Mouse (Mus musculus) layer of hippocampus, postnatal 14 days (tissue): ENCODE data around the gene Magi2. TPM values are rescaled to one million over a fixed set of nuclear protein-coding genes. Genes with fewer than 3 reads are reported as not detected.

Source experiments
- DNase-seq, 2 experiments: peaks; one replicate each; pipeline ENCODE4 v3.0.0; 2021 to 2022; ENCODE audit warnings: low spot score in 2 of 2, mixed read lengths in 1 of 2
- total RNA-seq, 2 experiments: library from RNA; stranded (reverse); gene quantifications; 2 replicates each; pipeline ENCODE4 v1.2.3; 2021

Gene Magi2
- total RNA-seq, 2 experiments from 2014 or later: 108 to 117 TPM

DNA sequence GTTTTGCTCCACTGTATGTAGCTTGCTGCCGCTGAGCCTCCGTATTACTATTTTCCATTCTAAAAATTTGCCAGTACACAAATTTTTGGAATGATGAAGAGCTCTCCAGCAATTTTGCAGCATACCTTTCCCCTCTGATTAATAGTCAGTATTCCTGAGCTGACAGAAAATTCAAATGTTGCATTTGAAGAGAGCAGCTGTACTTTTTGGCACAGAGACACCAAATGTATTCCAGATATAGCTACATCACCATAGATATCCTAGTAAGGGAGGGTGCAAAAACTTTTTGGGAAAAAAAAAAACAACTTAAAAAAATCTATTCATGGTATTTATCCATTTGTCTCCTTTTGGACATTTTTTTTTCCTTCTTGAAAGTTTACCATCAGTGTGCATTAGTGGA is 518.5 kb downstream of the Magi2 start:
- DNase-seq: peak in 1 of 2 experiments; percentile 50

DNA sequence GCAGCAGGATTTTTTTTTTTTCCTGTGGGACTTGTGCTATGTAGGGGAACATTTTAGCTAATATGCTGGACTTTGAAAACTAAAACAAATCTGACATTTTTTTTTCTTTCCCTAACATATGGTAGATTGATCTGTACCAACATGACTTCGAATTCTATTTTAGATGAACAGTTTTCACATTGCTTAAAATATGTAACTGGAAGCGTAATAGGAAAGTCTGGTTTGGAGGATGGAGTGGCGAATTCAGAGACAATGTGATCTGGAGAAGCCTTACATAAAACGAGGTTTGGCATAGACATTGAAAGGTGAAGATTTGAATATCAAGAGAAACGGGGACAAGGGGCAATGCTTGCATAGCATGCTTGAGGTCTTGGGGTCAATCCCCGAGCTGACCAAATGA is 519.1 kb downstream of the Magi2 start:
- peak; percentile 11 to 40 for DNase-seq

DNA sequence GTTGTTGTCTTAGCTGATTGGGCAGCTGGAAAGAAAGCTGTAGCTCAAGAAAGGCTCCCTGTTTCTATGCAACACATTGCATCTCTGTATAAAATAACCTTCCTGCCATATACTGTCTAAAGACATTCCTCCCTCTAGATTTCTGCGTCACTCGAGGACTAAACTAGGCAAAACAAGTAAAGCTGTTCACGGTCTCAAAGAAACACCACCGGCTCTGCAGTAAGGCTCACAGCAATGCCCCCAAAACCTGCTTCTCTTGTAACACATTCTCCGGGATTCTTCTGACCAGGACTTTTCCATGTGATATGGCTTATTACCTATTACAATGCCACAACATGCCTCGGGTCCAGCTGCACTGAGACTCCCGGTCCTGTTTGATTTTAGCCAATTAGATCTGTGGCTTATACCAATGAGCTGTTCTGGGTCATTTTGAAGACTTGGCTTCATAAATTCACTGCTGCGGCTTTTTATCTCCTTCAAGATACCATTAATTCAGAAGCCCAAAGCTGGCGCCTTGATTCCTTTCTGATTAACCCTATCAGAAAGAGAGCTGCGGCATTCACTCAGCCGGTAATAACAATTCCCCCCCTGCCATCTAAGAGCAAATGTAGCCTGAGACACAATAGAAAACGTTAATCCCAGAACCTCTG is 520.2 kb downstream of the Magi2 start:
- DNase-seq: peak; percentile 6 to 28

DNA sequence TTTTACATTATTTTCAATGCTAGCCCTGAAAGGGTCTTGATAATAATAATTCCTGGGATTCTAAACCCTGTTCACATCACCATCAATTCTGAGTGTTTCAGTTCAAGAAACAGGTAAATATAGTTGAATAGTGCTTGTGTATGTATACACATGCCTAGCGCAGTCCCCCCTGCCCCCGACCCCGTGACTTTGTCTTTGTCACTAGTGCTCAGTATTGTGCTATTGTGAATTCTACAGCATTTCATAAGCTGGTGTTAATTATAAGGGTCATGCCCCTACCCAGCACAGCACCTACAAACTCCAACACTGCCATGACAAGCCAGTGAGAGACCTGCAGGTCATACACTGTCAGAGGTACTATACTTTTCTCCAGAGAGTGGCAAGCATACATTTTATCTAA is 520.8 kb downstream of the Magi2 start:
- DNase-seq: no peak

DNA sequence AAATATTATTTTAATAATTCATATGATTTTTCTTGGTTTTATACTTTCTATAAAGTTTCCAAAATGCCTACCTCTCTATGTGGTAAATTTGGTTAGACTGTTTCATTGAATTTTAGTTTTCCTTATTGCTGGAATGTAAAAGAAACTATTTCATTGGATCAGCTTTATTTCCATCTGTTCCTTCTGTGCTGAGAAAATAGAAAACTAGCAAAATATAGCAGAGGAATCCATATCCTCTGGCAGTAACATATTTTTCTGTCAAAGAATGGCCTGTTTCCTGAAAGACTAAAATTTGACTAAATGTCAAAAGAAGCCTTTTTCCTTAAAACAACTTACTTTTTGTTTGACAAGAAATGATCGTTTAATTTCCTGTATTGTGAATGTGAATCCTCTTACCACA is 552.4 kb downstream of the Magi2 start:
- peak in 1 of 2 experiments; percentile 8 for DNase-seq

DNA sequence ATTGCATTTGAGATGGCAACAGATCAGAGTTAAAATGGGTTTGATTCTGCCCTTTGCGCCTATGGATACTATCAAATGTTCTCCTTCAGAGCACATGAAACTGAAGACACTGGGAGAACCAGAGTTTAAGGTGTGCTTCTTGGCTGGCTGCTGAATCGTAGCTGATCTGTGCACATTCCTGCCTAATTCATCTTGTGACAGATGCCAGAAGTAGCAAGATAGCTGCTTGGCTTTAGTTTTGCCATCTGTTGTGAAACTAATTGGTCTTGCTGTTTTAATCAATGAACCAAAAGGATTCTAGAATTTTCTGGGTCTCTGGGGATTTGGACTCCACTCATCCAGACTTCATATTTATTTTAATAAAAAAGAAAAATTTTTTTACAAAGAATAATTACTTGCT is 553.2 kb downstream of the Magi2 start:
- peak in 1 of 2 experiments; percentile 2 for DNase-seq

DNA sequence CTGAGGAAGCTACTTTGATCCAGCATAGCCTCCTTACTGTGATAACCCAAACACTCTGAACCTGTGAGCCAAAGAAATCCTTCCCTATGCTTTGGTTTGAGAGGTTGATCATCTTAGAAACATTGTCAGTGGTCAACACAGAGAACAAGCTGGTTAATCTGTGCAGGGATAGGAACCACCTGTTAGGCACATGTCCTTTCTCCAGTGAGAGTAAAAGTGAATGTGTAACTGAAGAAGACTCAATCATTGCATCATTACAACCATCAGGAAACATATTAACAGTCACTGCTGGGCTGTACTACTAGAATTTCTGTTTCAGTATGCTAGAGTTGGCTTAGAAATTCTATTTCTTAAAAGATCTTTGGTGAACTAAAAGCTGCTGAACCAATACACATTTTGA is 558.5 kb downstream of the Magi2 start:
- no peak for DNase-seq

DNA sequence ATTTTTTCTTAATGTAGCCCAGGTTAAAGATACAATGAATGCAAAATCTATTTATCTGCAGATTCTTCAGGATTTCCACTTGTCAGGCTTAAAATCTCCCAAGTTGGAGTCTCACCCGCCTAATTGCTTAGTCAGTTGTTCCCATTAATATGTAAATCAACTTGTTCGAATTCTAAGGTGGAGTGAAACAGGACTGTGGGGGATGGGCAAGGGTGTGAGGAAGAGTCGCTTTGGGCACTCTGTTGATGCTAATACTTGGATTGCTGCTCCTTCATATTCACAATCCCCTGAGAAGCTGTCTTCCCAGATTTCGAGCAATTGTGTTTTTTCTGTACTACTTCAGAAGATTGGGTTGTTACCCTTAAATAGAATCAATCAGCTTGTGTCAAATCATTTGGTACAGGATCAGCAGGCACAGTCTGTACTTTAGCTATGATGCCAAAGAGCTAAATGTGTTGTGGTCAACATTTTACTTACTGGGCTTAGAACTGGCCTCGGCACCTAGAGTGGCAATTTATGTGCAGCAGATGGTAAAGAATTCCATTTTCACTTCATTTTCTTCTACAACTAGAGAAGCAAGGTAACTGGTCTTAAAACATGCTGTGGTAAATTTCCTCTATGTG is 560.8 kb downstream of the Magi2 start:
- DNase-seq: peak in 1 of 2 experiments; percentile 12

DNA sequence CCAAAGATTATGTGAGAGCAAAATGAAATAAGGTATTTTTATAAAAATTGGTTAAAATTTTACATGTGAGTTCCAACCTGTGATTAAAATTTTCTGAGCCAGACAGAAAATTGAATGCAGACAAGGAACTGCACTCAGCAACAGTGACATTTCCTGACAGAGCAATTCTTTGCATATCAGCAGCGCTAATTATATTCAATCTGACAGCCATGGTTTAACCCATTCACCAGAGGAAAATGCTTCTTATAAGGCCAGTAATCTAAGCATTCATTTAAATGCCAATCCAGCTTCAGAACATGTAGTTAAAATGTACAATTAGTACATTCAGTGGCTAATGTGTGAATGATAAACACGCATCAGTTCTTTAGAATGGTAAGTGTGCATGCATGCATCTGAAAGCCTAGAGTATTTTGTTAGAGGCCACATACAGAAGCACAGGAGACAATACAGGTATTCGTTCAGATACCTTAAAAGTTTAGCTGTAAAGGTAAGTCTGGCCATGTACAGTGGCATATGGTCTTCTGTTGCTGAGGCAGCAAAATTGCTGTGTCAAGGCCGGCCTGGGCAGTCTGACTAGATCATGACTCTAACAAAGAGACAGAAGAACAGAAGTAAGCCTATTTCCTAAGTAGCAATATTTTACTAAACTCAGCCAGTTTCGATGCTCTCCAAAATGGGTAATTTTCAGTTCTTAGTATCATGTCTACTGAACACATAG is 576.4 kb downstream of the Magi2 start:
- DNase-seq: no peak

DNA sequence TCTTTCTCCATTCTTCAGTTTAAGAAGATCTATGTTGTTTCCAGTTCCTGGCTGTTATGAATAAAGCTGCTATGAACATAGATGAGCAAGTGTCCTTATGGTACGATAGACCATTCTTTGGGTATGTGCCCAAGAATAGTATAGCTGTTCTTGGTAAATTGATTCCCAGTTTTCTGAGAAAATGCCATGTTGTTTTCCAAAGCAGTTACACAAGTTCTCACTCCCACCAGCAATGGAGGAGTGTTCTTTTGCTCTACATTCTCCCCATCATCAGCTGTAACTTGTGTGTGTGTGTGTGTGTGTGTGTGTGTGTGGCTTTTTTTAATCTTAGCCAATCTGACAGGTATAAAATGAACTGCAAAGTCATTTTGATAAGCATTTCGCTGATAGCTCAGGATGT is 595.7 kb downstream of the Magi2 start:
- DNase-seq: no peak

DNA sequence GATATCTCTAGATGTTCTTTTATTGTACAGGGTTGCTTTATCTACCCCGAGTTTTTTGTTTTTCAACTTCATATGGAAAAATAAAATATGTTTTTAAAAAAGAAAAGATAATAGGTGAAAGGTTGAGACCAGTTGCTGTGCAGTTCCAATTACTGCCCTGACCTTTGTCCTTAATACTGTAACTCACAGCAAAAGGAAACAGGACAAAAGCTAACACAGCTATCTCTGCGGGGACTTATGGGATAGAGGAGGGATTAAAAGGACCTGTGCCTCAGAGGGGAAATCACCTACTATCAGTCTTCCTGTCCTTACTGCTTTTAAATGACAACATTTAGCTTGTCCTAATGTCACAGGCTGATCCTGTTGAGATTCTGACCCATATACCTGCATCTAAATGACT is 599.1 kb downstream of the Magi2 start:
- no peak for DNase-seq

DNA sequence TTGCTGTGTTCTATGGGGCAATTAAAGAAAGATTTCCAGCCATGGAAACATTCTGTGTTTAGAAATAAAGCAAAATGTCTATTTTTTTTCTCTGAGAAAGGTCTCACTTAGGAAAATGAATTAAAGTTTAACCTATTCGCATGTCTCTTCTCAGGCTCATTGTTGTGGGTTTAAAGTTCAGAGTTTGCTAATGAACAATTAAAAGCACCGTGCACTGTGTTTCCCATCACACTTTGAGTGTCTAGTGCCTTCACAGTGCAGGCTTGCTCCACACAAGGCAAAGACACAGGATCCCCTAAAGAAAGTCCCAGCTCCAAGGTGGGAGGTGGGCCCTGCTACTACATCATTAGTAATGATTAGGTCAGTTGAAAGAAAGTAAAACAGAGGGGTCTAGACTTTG is 602.5 kb downstream of the Magi2 start:
- no peak for DNase-seq

DNA sequence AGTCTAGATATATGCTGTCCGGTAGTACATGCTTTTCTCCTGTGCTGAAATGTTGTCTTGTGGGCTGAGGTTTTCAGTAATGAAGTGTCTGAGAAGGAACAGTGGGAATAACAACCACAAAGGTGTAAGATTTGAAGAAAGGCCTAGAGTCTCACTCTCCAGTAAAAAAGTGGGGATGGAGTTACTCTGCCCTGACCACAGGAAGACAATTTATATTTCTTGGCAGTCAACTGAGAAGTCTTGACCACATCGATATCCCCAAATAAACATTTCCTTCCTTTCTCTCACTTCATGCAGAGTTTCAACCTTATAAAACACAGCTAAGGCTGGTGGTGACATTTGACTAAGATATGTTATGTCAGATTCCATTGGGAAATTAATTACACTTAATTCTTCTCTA is 636.0 kb downstream of the Magi2 start:
- no peak for DNase-seq

DNA sequence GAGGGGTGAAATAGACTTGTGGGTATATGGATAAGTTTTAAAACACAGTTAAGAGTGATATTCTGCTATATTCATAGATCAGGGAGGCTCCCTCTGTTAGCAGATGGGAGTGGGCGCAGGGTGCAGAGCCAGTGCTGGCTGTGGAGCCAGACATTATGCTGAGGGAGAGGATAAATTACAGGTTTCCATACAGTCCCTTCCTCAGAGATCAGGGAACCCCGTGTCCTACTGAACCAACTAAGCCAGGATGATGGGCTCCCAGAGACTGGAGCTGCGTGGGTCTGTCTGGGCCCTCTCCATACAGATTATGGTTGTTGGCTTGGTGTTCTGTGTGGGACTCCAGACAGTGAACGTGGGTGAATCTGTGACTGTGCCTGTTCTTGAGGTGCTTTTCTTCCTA is 643.6 kb downstream of the Magi2 start:
- peak; percentile 18 to 59 for DNase-seq

DNA sequence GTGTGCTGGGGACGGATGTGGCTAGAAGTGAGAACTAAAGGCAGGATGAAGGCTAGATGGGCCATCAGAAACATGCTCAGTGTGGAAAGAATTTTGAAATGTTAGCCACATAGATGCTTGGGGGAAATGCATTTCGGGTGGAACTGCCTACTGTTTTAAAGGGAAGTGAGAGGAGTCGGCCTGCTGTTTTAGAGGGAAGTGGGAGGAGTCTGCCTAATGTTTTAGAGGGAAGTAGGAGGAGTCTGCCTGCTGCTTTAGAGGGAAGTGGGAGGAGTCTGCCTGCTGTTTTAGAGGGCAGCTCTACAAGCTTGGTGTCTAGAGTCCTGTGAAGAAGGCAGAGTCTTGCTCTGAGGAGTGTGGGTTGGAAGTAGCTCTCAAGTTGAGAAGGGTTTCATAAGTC is 664.9 kb downstream of the Magi2 start:
- DNase-seq: no peak

DNA sequence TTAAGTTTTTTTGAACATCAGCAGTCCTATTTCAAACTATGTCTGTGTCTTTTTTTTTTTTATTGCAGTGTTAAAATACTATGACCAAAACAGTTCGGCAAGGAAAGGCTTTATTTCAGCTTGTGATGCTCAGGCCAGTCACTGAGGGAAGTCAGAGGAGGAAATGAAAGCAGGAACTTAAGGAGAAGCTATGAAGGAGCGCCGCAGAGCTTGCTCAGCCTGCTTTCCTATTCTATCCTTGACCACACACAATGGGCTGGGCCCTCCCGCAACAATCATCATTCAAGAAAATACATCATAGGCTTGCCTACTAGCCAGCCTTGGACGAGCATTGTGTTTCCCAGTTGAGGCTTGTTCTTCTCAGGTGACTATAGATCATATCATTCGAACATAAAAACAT is 669.1 kb downstream of the Magi2 start:
- no peak for DNase-seq

DNA sequence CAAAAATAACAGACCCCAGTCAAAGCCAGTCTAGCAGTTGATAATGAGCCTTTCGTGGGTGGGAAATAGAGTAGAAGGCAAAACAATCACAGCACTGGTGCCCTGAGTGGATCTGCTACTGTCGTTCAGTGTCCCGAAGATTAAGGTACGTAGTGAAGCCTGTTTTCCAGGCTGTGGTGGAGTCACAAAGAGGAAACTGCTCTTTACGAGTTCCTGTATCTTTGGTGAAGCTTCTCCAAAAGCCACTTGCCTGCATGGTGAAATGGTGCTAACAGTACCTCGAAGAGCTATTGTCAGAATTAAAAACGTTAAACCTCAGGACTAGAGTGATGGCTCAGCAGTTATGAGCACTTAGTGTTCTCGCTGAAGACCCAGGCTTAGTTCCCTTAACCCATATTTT is 674.8 kb downstream of the Magi2 start:
- no peak for DNase-seq

DNA sequence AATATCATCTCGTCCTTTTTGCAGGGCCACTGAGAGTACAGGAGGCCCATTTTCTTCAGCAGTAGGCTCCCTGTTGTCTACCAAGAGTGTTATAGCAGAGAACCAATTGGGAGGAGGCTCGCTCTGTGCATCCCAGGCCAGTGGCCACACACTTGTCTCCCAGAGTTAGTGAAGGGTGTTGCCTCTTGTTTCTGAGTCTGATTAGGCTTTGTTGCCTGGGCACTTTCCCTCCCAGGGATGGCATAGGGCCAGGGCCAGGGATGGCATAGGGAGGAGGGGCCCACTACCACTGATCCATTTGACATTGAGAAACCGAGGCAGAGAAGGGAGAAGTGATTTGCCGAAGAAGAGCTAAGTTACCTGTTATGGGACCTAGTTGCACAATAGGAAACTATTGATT is 679.8 kb downstream of the Magi2 start:
- DNase-seq: no peak

DNA sequence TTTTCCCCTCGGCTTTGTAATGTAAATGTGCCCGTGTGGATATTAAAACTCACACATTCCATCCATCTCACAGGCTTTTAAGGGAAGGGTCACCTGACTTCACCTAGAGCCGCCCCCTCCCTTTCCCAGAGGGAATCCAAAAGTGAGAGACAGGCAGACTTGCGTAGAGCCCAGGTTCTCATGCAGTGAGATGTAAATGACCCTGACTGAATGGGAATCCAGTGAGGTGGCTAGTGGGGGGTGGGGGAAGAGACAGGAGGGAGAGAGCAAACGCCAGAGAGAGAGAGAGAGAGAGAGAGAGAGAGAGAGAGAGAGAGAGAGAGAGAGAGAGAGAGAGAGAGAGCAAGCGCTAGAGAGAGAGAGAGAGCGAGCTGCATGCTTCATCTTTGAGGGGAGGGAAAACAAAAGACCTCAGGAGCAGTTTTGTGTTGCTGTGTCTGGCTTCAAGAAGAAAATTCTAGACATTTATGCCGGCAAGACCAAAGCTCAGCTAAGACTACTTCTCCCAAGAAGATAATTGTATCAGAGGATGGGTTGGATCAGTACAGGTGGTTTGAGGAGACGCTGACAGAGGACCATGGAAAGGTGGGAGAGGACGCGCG is 680.6 kb downstream of the Magi2 start:
- DNase-seq: peak in 1 of 2 experiments; percentile 14

DNA sequence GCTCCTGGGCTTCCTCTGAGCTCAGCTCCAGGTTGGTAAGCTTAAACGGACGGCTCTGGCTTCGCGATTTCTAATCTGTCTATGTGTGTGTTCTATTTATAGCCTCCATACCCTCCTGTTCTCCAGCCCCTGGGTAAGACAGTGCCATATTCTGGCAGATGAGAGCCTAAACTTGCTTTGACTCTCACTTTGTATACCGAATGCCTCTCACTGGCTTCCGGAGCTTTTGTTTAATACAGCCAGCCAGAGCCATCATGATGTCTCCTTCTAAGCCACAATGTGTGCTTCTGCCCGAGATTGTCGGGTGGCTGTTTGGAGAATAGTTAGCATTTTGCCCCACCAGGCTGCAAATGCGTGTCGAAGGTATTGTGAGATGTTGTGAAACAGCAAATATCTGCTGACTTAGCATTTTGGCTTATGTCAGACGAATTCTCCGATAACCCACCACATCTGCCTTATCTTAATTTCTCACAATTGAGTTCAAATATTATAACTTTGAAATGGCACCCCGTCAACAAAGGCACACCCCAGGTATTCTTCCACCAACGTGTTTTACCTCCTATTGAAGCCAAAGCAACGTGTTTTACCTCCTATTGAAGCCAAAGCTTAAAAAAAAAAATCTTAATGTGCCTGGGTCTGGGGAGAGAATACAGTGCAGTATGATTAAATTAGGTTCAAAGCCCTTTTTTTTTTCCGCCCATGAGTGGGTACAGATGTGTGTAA is 681.3 kb downstream of the Magi2 start:
- peak; percentile 37 to 57 for DNase-seq

DNA sequence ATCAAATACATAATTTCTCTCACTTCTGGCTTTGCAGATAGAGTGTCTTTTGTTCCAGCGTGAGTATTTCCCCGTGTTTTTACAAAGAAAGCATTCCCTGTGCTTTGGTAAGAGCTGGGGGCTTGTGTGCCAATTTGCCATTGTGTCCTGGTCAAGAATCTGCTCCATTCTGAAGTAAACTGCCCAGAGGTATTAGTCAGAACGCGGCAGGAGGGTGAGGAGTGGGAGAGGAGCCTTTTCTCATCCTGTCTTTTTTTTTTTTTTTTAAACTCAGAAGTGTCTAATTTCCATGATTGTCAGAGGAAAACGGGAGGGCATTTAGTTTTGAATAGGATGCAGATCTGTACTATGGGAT is 681.8 kb downstream of the Magi2 start:
- no peak for DNase-seq

DNA sequence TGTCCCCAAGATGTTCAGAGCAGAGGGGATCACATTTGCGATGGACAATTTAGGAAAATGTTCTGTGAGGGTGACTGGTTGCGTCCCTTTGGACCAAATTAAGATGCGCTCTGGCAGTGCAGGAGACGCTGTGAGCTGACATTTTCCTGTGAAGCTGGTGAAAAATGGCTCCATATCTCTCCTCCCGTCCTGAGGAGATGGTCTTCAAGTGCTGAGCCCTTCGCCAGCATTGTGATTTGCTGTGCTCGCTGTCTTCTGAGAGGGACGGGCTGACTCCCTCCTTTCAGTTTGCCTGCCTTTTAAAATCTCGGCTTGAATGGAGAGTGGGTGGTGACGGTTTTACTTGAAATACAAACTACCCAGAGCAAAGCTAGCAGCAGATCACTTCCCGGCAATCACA is 682.2 kb downstream of the Magi2 start:
- peak; percentile 55 to 71 for DNase-seq
